Mouse (Mus musculus) lung, postnatal 10 days (tissue): Measurements from ENCODE around the gene Car5a.
A peak's percentile ranks its signal among the peaks of the same experiment; 100 is the strongest.

Source experiments
- DNase-seq: peaks from one replicate; pipeline ENCODE4 v3.0.0; 2021

Gene Car5a

GRCm38 (mm10) chr8:121954981-121955555 lies 10.4 kb upstream of the Car5a start:
- no peak for DNase-seq

GRCm38 (mm10) chr8:121953821-121954545 lies 9.3 kb upstream of the Car5a start:
- DNase-seq, result no peak

GRCm38 (mm10) chr8:121952800-121953199 lies 8.1 kb upstream of the Car5a start:
- DNase-seq, result no peak

- no peak for DNase-seq
Observed at GRCm38 (mm10) chr8:121952122-121952521, 7.4 kb upstream of the Car5a start.

GRCm38 (mm10) chr8:121951656-121952009 lies 6.9 kb upstream of the Car5a start:
- DNase-seq, result peak; percentile 41

GRCm38 (mm10) chr8:121950749-121951655 lies 6.3 kb upstream of the Car5a start:
- peak; percentile 81 for DNase-seq

- peak; percentile 98 for DNase-seq
Observed at GRCm38 (mm10) chr8:121949941-121950748, 5.4 kb upstream of the Car5a start.

- DNase-seq, result no peak
Observed at GRCm38 (mm10) chr8:121949222-121949800, 4.6 kb upstream of the Car5a start, which contains the start of gene Banp. Banp (plus strand) TSS chr8:121949750.

- peak; percentile 33 for DNase-seq
Observed at GRCm38 (mm10) chr8:121948321-121949145, 3.8 kb upstream of the Car5a start.

- peak; percentile 97 for DNase-seq
Observed at GRCm38 (mm10) chr8:121947753-121948141, 3.0 kb upstream of the Car5a start.

- peak; percentile 18 for DNase-seq
Observed at GRCm38 (mm10) chr8:121947047-121947752, 2.5 kb upstream of the Car5a start.

GRCm38 (mm10) chr8:121946351-121946750 lies 1.6 kb upstream of the Car5a start:
- no peak for DNase-seq

GRCm38 (mm10) chr8:121943716-121944115 lies 988 bp downstream of the Car5a start:
- DNase-seq, result no peak

GRCm38 (mm10) chr8:121943057-121943540 lies 1.6 kb downstream of the Car5a start:
- DNase-seq, result no peak

- DNase-seq, result no peak
Observed at GRCm38 (mm10) chr8:121938732-121939131, 6.0 kb downstream of the Car5a start.

GRCm38 (mm10) chr8:121936391-121936790 lies 8.3 kb downstream of the Car5a start:
- peak; percentile 80 for DNase-seq

- peak; percentile 75 for DNase-seq
Observed at GRCm38 (mm10) chr8:121935341-121936294, 9.1 kb downstream of the Car5a start.

GRCm38 (mm10) chr8:121934923-121935322 lies 9.8 kb downstream of the Car5a start:
- DNase-seq, result no peak

GRCm38 (mm10) chr8:121934506-121934905 lies 10.2 kb downstream of the Car5a start:
- DNase-seq, result peak; percentile 74
